Mouse (Mus musculus) mesoderm, embryonic 11.5 days (tissue): Measurements from ENCODE around the gene C1ql2.

Experiments
- DNase-seq: peaks from one replicate; pipeline ENCODE4 v3.0.0-alpha.2; 2012; ENCODE audit warnings: low read depth, low spot score

C1ql2 gene

GRCm38 (mm10) chr1:120340419-120341171 is at the start of gene C1ql2:
Gene C1ql2, plus strand, starts transcription at chr1:120340582.
- peak; percentile 31 for DNase-seq

- DNase-seq, result no peak
These were observed 48.7 kb upstream of the C1ql2 start for GRCm38 (mm10) chr1:120291709-120292108.

- DNase-seq, result no peak
These were observed 46.6 kb upstream of the C1ql2 start for GRCm38 (mm10) chr1:120293803-120294202.

- no peak for DNase-seq
These were observed 43.4 kb upstream of the C1ql2 start for GRCm38 (mm10) chr1:120296936-120297335.

GRCm38 (mm10) chr1:120305801-120306200 is 34.6 kb upstream of the C1ql2 start:
- DNase-seq, result no peak

GRCm38 (mm10) chr1:120321270-120322021 is 18.9 kb upstream of the C1ql2 start:
- no peak for DNase-seq

GRCm38 (mm10) chr1:120323131-120323561 is 17.2 kb upstream of the C1ql2 start:
- no peak for DNase-seq

GRCm38 (mm10) chr1:120327714-120328113 is 12.7 kb upstream of the C1ql2 start:
- DNase-seq, result peak; percentile 73

- no peak for DNase-seq
These were observed 12.2 kb upstream of the C1ql2 start for GRCm38 (mm10) chr1:120328212-120328611.

GRCm38 (mm10) chr1:120331841-120332240 is 8.5 kb upstream of the C1ql2 start:
- peak; percentile 76 for DNase-seq

GRCm38 (mm10) chr1:120337970-120338369 is 2.4 kb upstream of the C1ql2 start:
- DNase-seq, result peak; percentile 14

- DNase-seq, result no peak
These were observed 842 bp downstream of the C1ql2 start for GRCm38 (mm10) chr1:120341172-120341675.

- no peak for DNase-seq
These were observed 1.5 kb downstream of the C1ql2 start for GRCm38 (mm10) chr1:120341811-120342370.

- DNase-seq, result peak; percentile 37
These were observed 2.0 kb downstream of the C1ql2 start for GRCm38 (mm10) chr1:120342371-120342821.

- no peak for DNase-seq
These were observed 4.6 kb downstream of the C1ql2 start for GRCm38 (mm10) chr1:120345001-120345400.

- no peak for DNase-seq
These were observed 14.0 kb downstream of the C1ql2 start for GRCm38 (mm10) chr1:120354387-120354786.

GRCm38 (mm10) chr1:120357371-120358274 is 17.2 kb downstream of the C1ql2 start:
- peak; percentile 60 for DNase-seq

- DNase-seq, result no peak
These were observed 23.3 kb downstream of the C1ql2 start for GRCm38 (mm10) chr1:120363638-120364037.

GRCm38 (mm10) chr1:120368138-120368537 is 27.8 kb downstream of the C1ql2 start:
- no peak for DNase-seq

GRCm38 (mm10) chr1:120374131-120374530 is 33.7 kb downstream of the C1ql2 start:
- no peak for DNase-seq

- DNase-seq, result no peak
These were observed 34.5 kb downstream of the C1ql2 start for GRCm38 (mm10) chr1:120374832-120375231.
